Mouse (Mus musculus) CH12.LX (cell line): ENCODE data around the gene Hs1bp3. TPM values are rescaled to one million over a fixed set of nuclear protein-coding genes. Genes with fewer than 3 reads are reported as not detected.

Experiments used
- DNase-seq: peaks from one replicate; pipeline ENCODE4 v3.0.0-alpha.2; 2013; ENCODE audit errors: extremely low read depth
- H3K27ac ChIP-seq: 2 replicates; pipeline ENCODE4 v1.5.1; 2012; ENCODE audit warnings: low read depth, mild to moderate bottlenecking, control low read depth, moderate library complexity; ENCODE audit not compliant: insufficient read depth
- H3K27me3 ChIP-seq: replicated peaks from 2 replicates; pipeline ENCODE3; 2012; ENCODE audit warnings: inconsistent platforms
- H3K36me3 ChIP-seq, 2 experiments: replicated peaks in 1 of 2; 2 replicates each; pipeline versions ENCODE3 to v1.6.1; 2012; ENCODE audit warnings: inconsistent platforms in 1 of 2, low read length in 1 of 2, mild to moderate bottlenecking in 1 of 2, mixed read lengths in 1 of 2, moderate library complexity in 1 of 2; ENCODE audit not compliant: control insufficient read depth in 1 of 2, insufficient read depth in 1 of 2
- H3K4me1 ChIP-seq, 2 experiments: 2 replicates each; pipeline ENCODE4 v1.6.1; 2012; ENCODE audit warnings: inconsistent platforms in 1 of 2, moderate library complexity in 1 of 2; ENCODE audit not compliant: insufficient read depth in 2 of 2, control insufficient read depth in 1 of 2
- H3K4me2 ChIP-seq: 2 replicates; pipeline ENCODE4 v1.6.1; 2012; ENCODE audit warnings: low read depth, mild to moderate bottlenecking, control low read depth; ENCODE audit not compliant: poor library complexity, insufficient read depth, severe bottlenecking
- H3K4me3 ChIP-seq, 3 experiments: fragments of 150-350 bp in 1 of 3; sonication (generic) in 1 of 3; replicated peaks in 1 of 3; 2 replicates each; pipeline versions ENCODE3 to v1.5.1; 2011 to 2012; ENCODE audit warnings: low read depth in 2 of 3, low read length in 2 of 3, mild to moderate bottlenecking in 2 of 3, moderate library complexity in 2 of 3, control low read depth in 1 of 3, improper control_type of control experiment in 1 of 3, inconsistent platforms in 1 of 3, mixed read lengths in 1 of 3; ENCODE audit not compliant: poor library complexity in 1 of 3
- H3K79me2 ChIP-seq: replicated peaks from 2 replicates; pipeline ENCODE4 v1.6.1; 2012; ENCODE audit warnings: mild to moderate bottlenecking, moderate library complexity; ENCODE audit not compliant: control insufficient read depth, poor library complexity, insufficient read depth, severe bottlenecking; ENCODE audit errors: extremely low read depth
- H3K9ac ChIP-seq: 2 replicates; pipeline ENCODE4 v1.6.1; 2012; ENCODE audit warnings: low read depth, mild to moderate bottlenecking, control low read depth, moderate library complexity; ENCODE audit not compliant: insufficient read depth
- H3K9me3 ChIP-seq: replicated peaks from 2 replicates; pipeline ENCODE3; 2012; ENCODE audit warnings: low read length, inconsistent platforms, mixed read lengths
- BHLHE40 ChIP-seq: IDR thresholded peaks from 2 replicates; pipeline ENCODE4 v1.6.1; 2011; ENCODE audit warnings: mild to moderate bottlenecking, low read depth, low read length, improper control_type of control experiment
- CHD2 ChIP-seq: IDR thresholded peaks from 2 replicates; pipeline ENCODE4 v1.6.1; 2011; ENCODE audit warnings: low read length, improper control_type of control experiment
- CTCF ChIP-seq, 2 experiments: IDR thresholded peaks in 1 of 2; conservative IDR thresholded peaks in 1 of 2; 2 replicates each; pipeline ENCODE4 v1.5.1; 2011 to 2012; ENCODE audit warnings: low read depth in 2 of 2, low read length in 2 of 2, improper control_type of control experiment in 1 of 2, inconsistent platforms in 1 of 2, mild to moderate bottlenecking in 1 of 2, moderate library complexity in 1 of 2
- ETS1 ChIP-seq: conservative IDR thresholded peaks from 2 replicates; pipeline ENCODE4 v1.6.1; 2012; ENCODE audit warnings: low read depth, mild to moderate bottlenecking, inconsistent platforms, low read length, improper control_type of control experiment, moderate library complexity
- GABPA ChIP-seq: IDR thresholded peaks from 2 replicates; pipeline ENCODE4 v1.6.1; 2012; ENCODE audit warnings: low read depth, low read length, improper control_type of control experiment, inconsistent platforms; ENCODE audit not compliant: insufficient replicate concordance
- HCFC1 ChIP-seq: IDR thresholded peaks from 2 replicates; pipeline ENCODE4 v1.6.1; 2012; ENCODE audit warnings: low read depth, mild to moderate bottlenecking, inconsistent platforms, low read length, improper control_type of control experiment
- JUN ChIP-seq: IDR thresholded peaks from 2 replicates; pipeline ENCODE4 v1.6.1; 2011; ENCODE audit warnings: low read depth, mild to moderate bottlenecking, low read length, improper control_type of control experiment, moderate library complexity; ENCODE audit not compliant: insufficient read depth
- MAX ChIP-seq: IDR thresholded peaks from 2 replicates; pipeline ENCODE4 v1.6.1; 2011; ENCODE audit warnings: low read length, improper control_type of control experiment
- MEF2A ChIP-seq: IDR thresholded peaks from 2 replicates; pipeline ENCODE4 v1.6.1; 2014; ENCODE audit warnings: low read depth, mild to moderate bottlenecking, inconsistent platforms, low read length, improper control_type of control experiment, borderline replicate concordance
- NRF1 ChIP-seq: IDR thresholded peaks from 2 replicates; pipeline ENCODE4 v1.6.1; 2014; ENCODE audit warnings: low read depth, mild to moderate bottlenecking, inconsistent platforms, low read length, improper control_type of control experiment, moderate library complexity
- PAX5 ChIP-seq: IDR thresholded peaks from 2 replicates; pipeline ENCODE4 v1.6.1; 2012; ENCODE audit warnings: low read length, inconsistent platforms, mixed read lengths
- POLR2A ChIP-seq: IDR thresholded peaks from 2 replicates; pipeline ENCODE4 v1.6.1; 2011; ENCODE audit warnings: low read depth, mild to moderate bottlenecking, improper control_type of control experiment, low read length
- POLR2AphosphoS2 ChIP-seq: IDR thresholded peaks from 2 replicates; pipeline ENCODE4 v1.6.1; 2011; ENCODE audit warnings: low read depth, low read length, improper control_type of control experiment
- TBP ChIP-seq: conservative IDR thresholded peaks from 2 replicates; pipeline ENCODE4 v1.6.1; 2011; ENCODE audit warnings: low read depth, low read length, improper control_type of control experiment
- ZKSCAN1 ChIP-seq: IDR thresholded peaks from 2 replicates; pipeline ENCODE4 v1.6.1; 2012; ENCODE audit warnings: low read depth, inconsistent platforms, low read length, improper control_type of control experiment, borderline replicate concordance
- ZNF384 ChIP-seq: IDR thresholded peaks from 2 replicates; pipeline ENCODE4 v1.6.1; 2012; ENCODE audit warnings: low read depth, low read length, improper control_type of control experiment, inconsistent platforms
- dilution Hi-C: fragments of 300-500 bp; cut with MboI; formaldehyde crosslinking; loops from 2 replicates; pipeline ENCODE4 v1.14.3; 2020; ENCODE audit warnings: low sequenced_read_pairs; ENCODE audit not compliant: extremely low pct_unique_long_range_greater_than_20kb, extremely low pct_ligation_motif_present
- in situ Hi-C: fragments of 300-500 bp; cut with MboI; formaldehyde crosslinking; loops from 3 replicates; pipeline ENCODE4 v1.14.3; 2019; ENCODE audit warnings: low sequenced_read_pairs, low pct_ligation_motif_present, low pct_unique_long_range_greater_than_20kb, mixed read lengths
- polyA plus RNA-seq: library from polyadenylated mRNA; unstranded; fragments of >175 nt; gene quantifications from 2 replicates; pipeline ENCODE4 v1.2.1, GENCODE M21; 2012; ENCODE audit warnings: low read depth; ENCODE audit not compliant: insufficient read length
- total RNA-seq, 2 experiments: library from RNA; depleted of rRNA; stranded (reverse); fragments of 300-350 nt in 1 of 2; fragments of >200 nt in 1 of 2; gene quantifications; 2 replicates each; pipeline ENCODE4 v1.2.3; 2012 to 2014

The Hs1bp3 gene
- total and polyA plus RNA-seq, 3 experiments, result 2.6 to 10.1 (median 4.7) TPM

DNA sequence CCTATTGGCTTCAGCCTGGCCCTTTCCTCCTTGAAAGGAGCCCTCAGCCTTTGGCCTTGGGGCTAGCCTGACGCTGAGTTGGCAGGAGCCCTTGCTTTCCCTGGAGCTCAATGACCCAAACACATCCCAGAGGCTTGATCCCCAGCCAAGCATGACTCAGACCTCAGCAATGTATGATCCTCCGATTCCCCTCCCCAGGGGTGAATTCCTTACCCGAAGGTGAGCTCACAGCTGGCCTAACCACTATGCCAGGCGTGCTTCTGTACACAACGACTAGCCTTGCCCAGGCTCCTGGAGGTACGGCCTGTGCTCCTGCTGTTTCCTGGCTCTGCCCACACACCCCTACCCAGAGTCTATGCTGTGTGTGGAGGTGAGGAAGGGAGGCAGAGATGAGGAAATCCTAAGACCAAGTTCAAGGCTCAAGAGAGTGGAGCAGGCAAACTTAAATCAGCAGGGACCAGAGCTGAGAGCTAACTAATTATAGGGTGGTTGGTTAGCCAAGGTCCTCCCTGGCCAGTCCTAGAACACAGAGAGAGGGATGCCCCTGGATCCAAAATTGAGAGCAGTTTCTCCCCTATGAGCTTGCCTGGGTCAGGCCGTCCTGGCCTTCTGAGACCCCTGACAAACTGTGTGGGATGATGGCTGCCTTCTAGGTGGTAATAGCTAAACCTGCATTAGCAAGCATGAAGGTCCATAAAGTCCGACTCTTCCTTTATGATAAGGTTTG is 66.7 kb downstream of the Hs1bp3 start:
- no peak for TF ChIP-seq ZNF384
- no peak for TF ChIP-seq TBP
- TF ChIP-seq CTCF (conservative IDR thresholded peaks at IDR 0.05 in 1 of 2, IDR thresholded peaks at IDR 0.05 in 1 of 2; ENCODE audit: low read depth in 2 of 2, low read length in 2 of 2), result no peak
- no peak for TF ChIP-seq MAX
- no peak for TF ChIP-seq GABPA
- no peak for TF ChIP-seq MEF2A
- TF ChIP-seq POLR2A, result no peak
- no peak for TF ChIP-seq BHLHE40
- no peak for TF ChIP-seq ETS1
- no peak for TF ChIP-seq ZKSCAN1
- no peak for TF ChIP-seq CHD2
- Histone ChIP-seq H3K4me2 (no peak overlapping the region), H3K79me2 (no peaks in the 10 kb centered on the region), H3K4me3 (no peak overlapping the region), H3K9ac (no peak overlapping the region), H3K4me1 (peaks cover 9 to 44% of the 10 kb centered on the region in 2 experiments), H3K36me3 (no peaks in the 10 kb centered on the region), H3K9me3 (no peaks in the 10 kb centered on the region), H3K27me3 (no peaks in the 10 kb centered on the region), H3K27ac (no peak overlapping the region)
- dilution Hi-C loops, result no loop called here
- in situ Hi-C loops, result no loop called here
- DNase-seq, result no peak

DNA sequence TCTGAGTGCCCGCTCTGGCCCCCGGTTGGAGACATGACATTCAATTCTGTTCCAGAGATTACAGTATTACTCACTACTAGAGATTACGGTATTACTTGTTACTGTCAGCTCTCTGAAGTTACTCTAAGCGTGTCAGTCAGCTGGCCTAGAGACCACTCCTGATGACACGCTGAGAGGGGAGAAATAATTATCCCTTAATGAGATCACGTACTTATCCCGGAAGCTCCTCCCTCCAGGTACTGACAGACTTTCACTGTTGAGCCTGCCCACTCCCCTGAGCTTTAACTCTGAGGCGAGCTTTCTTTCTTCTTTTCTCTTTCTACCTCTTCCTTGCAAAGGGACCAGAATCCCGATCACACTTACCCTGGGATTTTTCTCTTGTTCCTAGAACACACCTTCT is 67.7 kb downstream of the Hs1bp3 start:
- no peak overlapping the region for H3K4me3 ChIP-seq
- no peak for DNase-seq
- in situ Hi-C loops (no loop called here), dilution Hi-C loops (no loop called here)
- H3K4me2 ChIP-seq, result no peak overlapping the region
- H3K27me3 ChIP-seq, result no peaks in the 10 kb centered on the region
- H3K27ac ChIP-seq, result no peak overlapping the region
- no peak overlapping the region for H3K9ac ChIP-seq
- H3K4me1 ChIP-seq, result peaks cover 19 to 53% of the 10 kb centered on the region in 2 experiments
- H3K9me3 ChIP-seq, result no peaks in the 10 kb centered on the region
- no peaks in the 10 kb centered on the region for H3K36me3 ChIP-seq
- no peak for TF ChIP-seq CHD2
- no peak for TF ChIP-seq NRF1
- no peak for TF ChIP-seq HCFC1
- TF ChIP-seq JUN, result no peak
- TF ChIP-seq CTCF (conservative IDR thresholded peaks at IDR 0.05 in 1 of 2, IDR thresholded peaks at IDR 0.05 in 1 of 2; ENCODE audit: low read depth in 2 of 2, low read length in 2 of 2), result no peak
- no peak for TF ChIP-seq POLR2AphosphoS2
- TF ChIP-seq PAX5, result no peak
- no peaks in the 10 kb centered on the region for H3K79me2 ChIP-seq
